Mouse (Mus musculus) adrenal gland, postnatal 10 days (tissue): ENCODE measurements around the gene Myadm. TPM values are rescaled to one million over a fixed set of nuclear protein-coding genes. Genes with fewer than 3 reads are reported as not detected.

Experiments used
- total RNA-seq, 2 experiments: library from RNA; stranded (reverse); gene quantifications; 2 replicates each; pipeline ENCODE4 v1.2.3; 2021

Myadm gene
- total RNA-seq, 2 experiments from 2014 or later, result 110 to 126 TPM

Other genes with a start within 250 kb of the Myadm start
- gene AU018091, start 119.9 kb upstream of the Myadm start, total RNA-seq, result not detected
- gene Nlrp12, start 39.3 kb upstream of the Myadm start, total RNA-seq, result 1 to 10 TPM in 1 of 2 experiments, under 1 TPM in 1; 0.15 to 1.0 TPM
- 1 to 10 TPM; 1.6 to 2.6 TPM for gene Prkcg, start 99 bp downstream of the Myadm start, total RNA-seq
- 1 to 10 TPM; 8.8 to 9.4 TPM for gene Cacng7, start 43.9 kb downstream of the Myadm start, total RNA-seq
- 1 to 10 TPM; 2.5 to 3.3 TPM for gene Cacng8, start 101.6 kb downstream of the Myadm start, total RNA-seq
- 1 to 10 TPM; 1.5 to 6.5 TPM for gene Cacng6, start 135.1 kb downstream of the Myadm start, total RNA-seq
- gene Tarm1, start 213.5 kb downstream of the Myadm start, total RNA-seq, result 1 to 10 TPM; 4.3 to 6.6 TPM